Mouse (Mus musculus) liver, embryonic 11.5 days (tissue): ENCODE data around the gene Tmcc3. TPM values are rescaled to one million over a fixed set of nuclear protein-coding genes. Genes with fewer than 3 reads are reported as not detected.

Experiments used
- ATAC-seq: fragments of 200-750 bp; cut with Nextera tagmentation; replicated peaks from 2 replicates; pipeline ENCODE4 v1.8.0; 2017; ENCODE audit warnings: moderate number of reproducible peaks, mild to moderate bottlenecking, moderate TSS enrichment, moderate library complexity; ENCODE audit not compliant: low FRiP score
- DNase-seq: peaks from one replicate; pipeline ENCODE4 v3.0.0-alpha.2; 2017; ENCODE audit warnings: low spot score
- H3K27ac ChIP-seq: fragments of 300-500 bp; sonication (generic); 2 replicates; pipeline ENCODE4 v1.5.1; 2014; ENCODE audit warnings: mild to moderate bottlenecking, low read depth, low read length, control low read depth
- H3K27me3 ChIP-seq: fragments of 300-500 bp; sonication (generic); replicated peaks from 2 replicates; pipeline ENCODE4 v1.6.1; 2014; ENCODE audit warnings: low read length, mixed read lengths; ENCODE audit not compliant: control insufficient read depth, insufficient read depth
- H3K36me3 ChIP-seq: fragments of 300-500 bp; sonication (generic); 2 replicates; pipeline ENCODE4 v1.6.1; 2014; ENCODE audit warnings: mild to moderate bottlenecking, low read length, moderate library complexity, mixed read lengths; ENCODE audit not compliant: control insufficient read depth, insufficient read depth
- H3K4me1 ChIP-seq: fragments of 300-500 bp; sonication (generic); replicated peaks from 2 replicates; pipeline ENCODE4 v1.6.1; 2014; ENCODE audit warnings: low read length, mixed read lengths; ENCODE audit not compliant: control insufficient read depth, insufficient read depth
- H3K4me2 ChIP-seq: fragments of 300-500 bp; sonication (generic); 2 replicates; pipeline ENCODE4 v1.6.1; 2014; ENCODE audit warnings: mild to moderate bottlenecking, control low read depth, moderate library complexity
- H3K4me3 ChIP-seq: fragments of 300-500 bp; sonication (generic); 2 replicates; pipeline ENCODE4 v1.5.1; 2014; ENCODE audit warnings: low read depth, low read length, control low read depth
- H3K9ac ChIP-seq: fragments of 300-500 bp; sonication (generic); 2 replicates; pipeline ENCODE4 v1.6.1; 2014; ENCODE audit warnings: low read depth, low read length, control low read depth
- H3K9me3 ChIP-seq: fragments of 300-500 bp; sonication (generic); 2 replicates; pipeline ENCODE4 v1.6.1; 2016; ENCODE audit warnings: low read length, inconsistent platforms, mixed read lengths; ENCODE audit not compliant: control insufficient read depth
- WGBS: fragments of 180-500 bp; shearing (Covaris S2); extraction: QIAGEN DNeasy Blood & Tissue Kit; methylation state at CpG from one replicate; pipeline ENCODE4 v1.1.7; 2014; 5-methylcytosine and 5-hydroxymethylcytosine counted together
- microRNA-seq: library from miRNA; unstranded; fragments of <30 nt; microRNA quantifications from one replicate; pipeline ENCODE4, GENCODE M21; 2017; ENCODE audit warnings: borderline number of aligned reads
- polyA plus RNA-seq: library from polyadenylated mRNA; unstranded; fragments of >200 nt; fragmentation: Nextera tagmentation; extraction: Ambion mirVana; gene quantifications from 2 replicates; pipeline ENCODE4 v1.2.1, GENCODE M21; 2014

The Tmcc3 gene
- polyA plus RNA-seq, 1 experiment from 2014 or later = 5.6 TPM

- Histone ChIP-seq H3K27ac (no peak overlapping the region), H3K4me1 (no peaks in the 10 kb centered on the region), H3K9ac (no peak overlapping the region), H3K4me3 (no peak overlapping the region), H3K36me3 (no peaks in the 10 kb centered on the region), H3K9me3 (no peaks in the 10 kb centered on the region), H3K27me3 (no peaks in the 10 kb centered on the region), H3K4me2 (no peak overlapping the region)
- WGBS = 83% methylated on average over 11 of the region's 11 CpGs
- ATAC-seq (no peak), DNase-seq (no peak)
These were observed 319.9 kb downstream of the Tmcc3 start for GRCm38 (mm10) chr10:94631541-94632113.

GRCm38 (mm10) chr10:94632245-94632644 lies 320.5 kb downstream of the Tmcc3 start:
- 86% methylated on average over 5 of the region's 5 CpGs for WGBS
- Histone ChIP-seq H3K9ac (no peak overlapping the region), H3K4me3 (no peak overlapping the region), H3K27ac (no peak overlapping the region), H3K27me3 (no peaks in the 10 kb centered on the region), H3K4me1 (no peaks in the 10 kb centered on the region), H3K4me2 (no peak overlapping the region), H3K9me3 (no peaks in the 10 kb centered on the region), H3K36me3 (no peaks in the 10 kb centered on the region)
- no peak for DNase-seq
- no peak for ATAC-seq

GRCm38 (mm10) chr10:94638599-94638998 lies 326.9 kb downstream of the Tmcc3 start:
- no peaks in the 10 kb centered on the region for H3K27me3 ChIP-seq
- ATAC-seq (no peak), DNase-seq (no peak)
- no peaks in the 10 kb centered on the region for H3K9me3 ChIP-seq
- H3K4me1 ChIP-seq = no peaks in the 10 kb centered on the region
- WGBS = 77% methylated on average over 5 of the region's 5 CpGs
- H3K4me3 ChIP-seq = no peak overlapping the region
- H3K9ac ChIP-seq = no peak overlapping the region
- H3K4me2 ChIP-seq = no peak overlapping the region
- H3K36me3 ChIP-seq = no peaks in the 10 kb centered on the region
- no peak overlapping the region for H3K27ac ChIP-seq

- 53% methylated on average over 5 of the region's 5 CpGs for WGBS
- ATAC-seq = no peak
- H3K4me2 ChIP-seq = no peak overlapping the region
These were observed 327.5 kb downstream of the Tmcc3 start for GRCm38 (mm10) chr10:94639281-94639680.

GRCm38 (mm10) chr10:94640067-94640466 lies 328.3 kb downstream of the Tmcc3 start:
- Histone ChIP-seq H3K27ac (no peak overlapping the region), H3K4me2 (no peak overlapping the region), H3K4me3 (no peak overlapping the region), H3K9ac (no peak overlapping the region), H3K4me1 (no peaks in the 10 kb centered on the region), H3K36me3 (no peaks in the 10 kb centered on the region), H3K9me3 (no peaks in the 10 kb centered on the region), H3K27me3 (no peaks in the 10 kb centered on the region)
- no peak for ATAC-seq
- 56% methylated on average over 5 of the region's 5 CpGs for WGBS
- no peak for DNase-seq

More at GRCm38 (mm10) chr10:94639281-94639680, 327.5 kb downstream of the Tmcc3 start:
- Histone ChIP-seq H3K36me3 (no peaks in the 10 kb centered on the region), H3K4me1 (no peaks in the 10 kb centered on the region), H3K9me3 (no peaks in the 10 kb centered on the region), H3K27me3 (no peaks in the 10 kb centered on the region), H3K4me3 (no peak overlapping the region), H3K9ac (no peak overlapping the region), H3K27ac (no peak overlapping the region)
- DNase-seq = no peak

Small RNAs within 50 kb of the gene (microRNA-seq; reads per million reads assigned to microRNA genes)
- gene Mir7211 = not detected

Other genes starting within 250 kb of the Tmcc3 start
- gene Nr2c1, start 163.9 kb upstream of the Tmcc3 start, polyA plus RNA-seq = 6.4 and 7.4 TPM in 2 replicates
- 419 and 432 TPM in 2 replicates for gene Ndufa12, start 113.2 kb upstream of the Tmcc3 start, polyA plus RNA-seq
- gene Gm4792, start 13.2 kb upstream of the Tmcc3 start, polyA plus RNA-seq = not detected in 2 replicates